Mouse (Mus musculus) cortical plate, adult 2 months (tissue): ENCODE results near the gene Aak1. TPM values are rescaled to one million over a fixed set of nuclear protein-coding genes. Genes with fewer than 3 reads are reported as not detected.
"Not testable (repeated sequence)": the region's sequence is repeated elsewhere in the genome, so short reads cannot be mapped to it uniquely, and the experiment has no call there.

Source experiments
- H3K27ac ChIP-seq: fragments of 200-500 bp; 2 replicates; pipeline ENCODE4 v1.5.1; 2012; ENCODE audit warnings: low read length, control low read depth, inconsistent platforms; ENCODE audit not compliant: insufficient read depth
- H3K4me1 ChIP-seq: fragments of 200-500 bp; 2 replicates; pipeline ENCODE4 v1.6.1; 2011; ENCODE audit warnings: low read length; ENCODE audit not compliant: control insufficient read depth, insufficient read depth
- H3K4me3 ChIP-seq: fragments of 200-500 bp; 2 replicates; pipeline ENCODE4 v1.5.1; 2011; ENCODE audit warnings: mild to moderate bottlenecking, low read length, control low read depth; ENCODE audit not compliant: insufficient read depth
- CTCF ChIP-seq: fragments of 200-500 bp; IDR thresholded peaks from 2 replicates; pipeline ENCODE4 v1.5.1; 2011; ENCODE audit warnings: mild to moderate bottlenecking, control low read depth, low read length; ENCODE audit not compliant: insufficient read depth; ENCODE audit errors: extremely low read depth
- POLR2A ChIP-seq: fragments of 200-500 bp; IDR thresholded peaks from 2 replicates; pipeline ENCODE4 v1.6.1; 2011; ENCODE audit warnings: mild to moderate bottlenecking, low read length, control low read depth; ENCODE audit not compliant: insufficient read depth; ENCODE audit errors: extremely low read depth
- polyA plus RNA-seq: library from polyadenylated mRNA; depleted of rRNA; stranded (reverse); fragments of >200 nt; gene quantifications from 2 replicates; pipeline ENCODE4 v1.2.3, GENCODE M21; 2012

Gene Aak1
- polyA plus RNA-seq, 1 experiment: 152 TPM

DNA sequence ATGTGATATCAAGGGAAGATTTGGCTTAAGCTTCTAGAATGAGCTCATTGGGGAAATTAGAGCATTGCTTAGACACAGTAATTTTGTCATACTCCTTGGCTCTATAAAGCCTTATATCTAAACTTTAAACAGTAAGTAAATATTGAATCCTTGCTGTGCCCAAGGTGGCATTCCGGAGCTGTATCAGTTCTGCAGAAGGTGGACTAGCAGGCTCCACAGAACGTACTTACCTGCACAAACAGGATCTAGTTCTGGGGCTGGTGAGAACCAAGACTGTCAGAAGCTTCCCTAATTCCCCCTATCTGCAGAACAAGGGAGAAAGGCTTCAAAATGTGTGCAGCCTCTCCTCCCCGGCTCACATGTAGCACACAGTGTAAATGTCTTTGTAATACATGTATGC lies 4.6 kb downstream of the Aak1 start:
- H3K27ac ChIP-seq: no peak overlapping the region
- TF ChIP-seq POLR2A: no peak
- no peak for TF ChIP-seq CTCF
- H3K4me1 ChIP-seq: peaks cover 21% of the 10 kb centered on the region
- H3K4me3 ChIP-seq: 0 out of 2 replicates have a peak overlapping the region, but pooled peaks have one; percentile 5

DNA sequence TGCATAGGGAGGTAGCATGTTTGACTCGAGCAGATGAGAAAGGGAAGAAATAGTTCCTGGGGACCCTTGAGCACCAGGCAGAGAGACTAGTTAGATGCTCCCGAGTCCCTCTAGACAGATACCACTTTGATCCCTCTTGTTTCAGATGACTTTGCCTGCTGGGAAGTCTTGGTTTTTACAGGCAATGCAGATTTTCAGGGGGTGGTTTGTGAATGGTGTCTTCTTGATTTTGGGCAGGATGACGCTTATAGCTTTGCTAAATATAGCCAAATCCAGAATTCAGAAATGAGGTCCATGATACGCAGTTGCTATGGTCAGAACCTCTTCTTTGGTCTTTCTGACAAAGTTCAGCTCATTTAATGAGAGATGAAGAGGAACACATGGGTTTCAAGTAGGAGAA lies 5.6 kb downstream of the Aak1 start:
- Histone ChIP-seq H3K4me3 (peak overlapping the region; percentile 4; the same call in 1 of the 2 replicates), H3K27ac (no peak overlapping the region), H3K4me1 (peaks cover 21% of the 10 kb centered on the region)
- TF ChIP-seq CTCF: no peak
- TF ChIP-seq POLR2A: no peak

DNA sequence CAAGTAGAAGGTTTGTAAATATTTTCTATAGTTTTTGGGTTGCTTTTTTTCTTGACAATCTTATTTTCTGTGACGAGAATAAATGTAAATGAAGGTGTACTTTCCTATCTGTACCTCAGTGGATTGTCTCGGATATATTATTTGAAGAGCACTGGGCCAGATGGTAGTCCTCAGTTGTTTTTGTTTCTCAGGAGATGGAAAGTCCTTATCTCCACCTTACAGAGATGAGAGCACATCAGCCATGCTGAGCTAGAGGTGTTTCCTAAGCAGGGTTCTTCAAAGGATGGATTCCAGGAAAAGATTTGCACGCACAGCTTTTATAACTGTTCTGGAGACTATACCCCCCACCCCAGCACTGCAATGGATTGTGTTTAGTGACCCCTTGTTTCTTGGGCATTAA lies 9.3 kb downstream of the Aak1 start:
- TF ChIP-seq POLR2A (no peak), CTCF (no peak)
- Histone ChIP-seq H3K27ac (no peak overlapping the region), H3K4me3 (no peak overlapping the region), H3K4me1 (peaks cover 17% of the 10 kb centered on the region)

DNA sequence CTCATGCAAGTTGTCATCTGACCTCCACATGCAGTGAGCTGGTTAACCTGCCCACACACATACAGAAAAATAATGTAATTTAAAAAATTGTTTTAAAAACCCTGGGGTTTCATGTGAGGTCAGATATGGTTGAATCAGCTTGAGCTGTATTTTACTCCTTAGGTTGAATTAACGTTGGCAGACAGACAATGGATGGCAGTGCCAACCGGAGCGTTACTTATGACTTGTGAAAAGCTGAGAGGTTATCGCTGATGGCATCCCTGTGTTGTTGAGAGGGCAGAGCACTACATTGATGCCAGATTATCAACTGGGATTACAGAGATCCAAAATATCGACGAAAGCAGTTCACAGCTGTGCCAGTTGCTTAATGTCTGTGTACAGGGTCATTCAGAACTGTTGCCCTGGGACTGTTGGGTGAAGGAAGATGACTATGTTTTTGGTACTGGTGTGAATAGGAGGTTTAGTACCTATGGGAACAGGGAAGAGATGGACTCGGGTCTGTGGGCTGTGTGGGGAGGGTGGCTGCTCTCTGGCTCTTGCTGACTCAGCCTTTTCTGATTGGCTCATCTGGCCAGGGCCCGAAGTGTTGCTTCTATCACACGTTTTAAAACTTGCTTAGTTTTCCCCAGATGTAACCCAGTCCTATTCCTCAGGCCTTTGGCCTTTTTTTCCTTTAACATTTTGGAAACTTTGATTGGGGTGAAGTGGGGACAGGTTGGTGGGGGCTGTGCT lies 11.6 kb downstream of the Aak1 start:
- no peak overlapping the region for H3K27ac ChIP-seq
- no peak for TF ChIP-seq POLR2A
- no peak overlapping the region for H3K4me3 ChIP-seq
- peaks cover 3% of the 10 kb centered on the region for H3K4me1 ChIP-seq

DNA sequence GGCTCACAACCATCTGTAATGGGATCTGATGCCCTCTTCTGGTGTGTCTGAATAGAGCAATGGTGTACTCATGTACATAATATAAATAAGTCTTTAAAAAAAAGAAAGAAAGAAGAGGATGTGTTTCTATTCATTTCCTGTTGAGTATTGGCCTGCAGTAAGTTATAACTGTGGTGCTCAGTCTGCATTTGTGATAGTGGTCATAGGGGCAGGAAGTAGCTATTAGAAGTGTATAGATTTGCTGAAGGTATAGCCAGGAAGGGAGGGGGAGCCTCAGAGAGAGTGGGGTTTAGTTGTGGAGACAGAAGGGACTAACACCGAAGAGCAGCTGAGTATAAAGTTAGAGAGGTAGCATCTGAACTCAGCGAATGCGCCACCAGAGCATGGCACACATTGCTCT lies 15.0 kb downstream of the Aak1 start:
- no peak for TF ChIP-seq POLR2A
- TF ChIP-seq CTCF: no peak
- Histone ChIP-seq H3K27ac (no peak overlapping the region), H3K4me3 (no peak overlapping the region), H3K4me1 (peaks cover 7% of the 10 kb centered on the region)

DNA sequence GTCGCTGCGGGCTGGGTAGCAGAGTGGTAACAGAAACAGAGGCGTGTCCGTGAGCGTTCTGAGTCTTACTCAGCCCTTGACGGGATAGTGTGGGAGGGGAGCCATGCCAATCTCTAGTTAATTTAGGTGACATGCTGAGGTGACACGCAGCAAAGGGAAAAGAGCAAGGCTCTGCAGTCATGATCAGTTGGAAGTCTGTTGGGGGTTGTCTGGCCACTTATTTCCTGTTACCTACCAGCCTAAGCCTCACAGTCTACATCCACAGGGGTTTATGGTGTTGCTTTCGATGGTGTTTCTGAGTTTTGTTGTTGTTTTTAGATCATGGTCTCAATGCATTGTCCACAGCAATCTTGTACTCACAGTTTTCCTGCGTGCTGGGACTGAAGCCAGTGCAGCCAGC lies 21.0 kb downstream of the Aak1 start:
- Histone ChIP-seq H3K4me3 (no peak overlapping the region), H3K4me1 (peaks cover 11% of the 10 kb centered on the region; the same call in 1 of the 2 replicates), H3K27ac (no peak overlapping the region)
- no peak for TF ChIP-seq CTCF
- no peak for TF ChIP-seq POLR2A

DNA sequence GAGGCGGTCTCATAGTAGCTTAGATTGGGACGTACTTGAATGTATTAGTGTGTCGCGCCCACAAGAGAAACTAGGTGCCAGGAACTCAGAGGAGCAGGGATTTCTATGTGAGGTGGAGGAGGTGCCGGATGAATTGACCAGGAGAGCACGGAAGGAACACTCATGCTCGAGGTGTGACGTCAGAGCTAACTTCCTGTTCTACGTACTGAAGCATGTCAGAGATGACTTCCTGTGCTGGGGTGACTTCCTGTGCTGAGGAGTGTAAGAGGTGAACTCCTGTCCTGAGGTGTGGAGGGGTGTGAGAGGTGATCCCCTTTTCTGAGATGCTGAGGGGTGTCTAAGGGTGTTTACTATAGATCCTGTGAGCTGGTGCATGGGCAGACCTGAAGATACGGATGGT lies 22.5 kb downstream of the Aak1 start:
- TF ChIP-seq CTCF (no peak), POLR2A (no peak)
- Histone ChIP-seq H3K4me1 (peaks cover 11% of the 10 kb centered on the region; the same call in 1 of the 2 replicates), H3K4me3 (no peak overlapping the region), H3K27ac (no peak overlapping the region)

DNA sequence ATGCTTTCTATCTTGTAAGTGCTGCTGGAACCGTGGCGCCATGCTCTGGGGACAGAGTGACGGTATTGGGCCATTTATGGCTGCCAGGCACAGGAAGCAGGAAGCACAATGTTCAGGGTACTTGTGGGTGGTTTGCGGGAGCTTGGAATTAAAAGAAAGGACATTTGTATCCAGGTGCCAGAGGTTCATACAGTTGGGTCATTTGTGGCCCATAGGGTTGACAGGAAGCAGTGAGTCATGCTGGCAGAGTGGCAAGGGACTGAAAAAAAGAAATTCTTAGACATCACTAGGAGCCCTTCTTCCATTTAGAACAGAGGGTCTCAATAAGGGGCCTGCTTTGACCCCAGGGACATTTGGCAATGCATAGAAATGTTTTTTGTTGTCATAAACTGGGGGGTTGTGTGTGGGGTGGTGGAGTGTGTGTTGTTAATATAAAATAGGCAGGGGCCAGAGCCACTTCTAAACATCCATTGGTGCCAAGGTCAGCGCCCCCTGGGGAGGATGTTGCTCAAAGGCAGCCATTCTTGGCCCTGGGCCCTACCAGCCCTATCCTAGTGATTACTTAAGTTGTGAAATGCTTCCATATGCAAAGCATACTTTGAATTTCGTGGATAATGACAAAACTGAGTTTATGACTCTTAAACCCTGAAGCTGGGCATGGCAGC lies 25.5 kb downstream of the Aak1 start:
- TF ChIP-seq POLR2A (no peak), CTCF (no peak)
- peaks cover 6% of the 10 kb centered on the region; the same call in 1 of the 2 replicates for H3K4me1 ChIP-seq
- H3K27ac ChIP-seq: no peak overlapping the region
- no peak overlapping the region for H3K4me3 ChIP-seq

DNA sequence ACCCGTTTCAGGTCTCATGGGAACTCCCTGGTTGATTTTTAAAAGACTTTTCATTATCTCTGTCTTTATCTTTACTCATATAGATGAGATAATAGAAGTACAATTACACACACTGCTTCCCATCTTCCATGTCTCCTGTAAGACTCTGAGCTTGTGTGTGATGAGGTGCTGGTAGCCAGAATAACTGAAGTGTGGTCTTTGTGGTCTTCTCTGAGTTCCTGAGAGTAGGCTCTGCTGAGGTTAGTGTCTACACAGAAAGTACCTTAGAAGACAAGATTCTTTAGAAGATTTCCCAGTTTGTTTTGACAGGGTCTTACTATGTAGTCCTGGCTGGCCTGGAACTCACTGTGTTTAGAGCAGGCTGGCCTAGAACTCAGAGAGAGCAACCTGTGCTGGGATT lies 27.1 kb downstream of the Aak1 start:
- H3K27ac ChIP-seq: no peak overlapping the region
- no peak overlapping the region for H3K4me3 ChIP-seq
- peaks cover 7% of the 10 kb centered on the region; the same call in 1 of the 2 replicates for H3K4me1 ChIP-seq
- TF ChIP-seq POLR2A: no peak
- TF ChIP-seq CTCF: no peak

DNA sequence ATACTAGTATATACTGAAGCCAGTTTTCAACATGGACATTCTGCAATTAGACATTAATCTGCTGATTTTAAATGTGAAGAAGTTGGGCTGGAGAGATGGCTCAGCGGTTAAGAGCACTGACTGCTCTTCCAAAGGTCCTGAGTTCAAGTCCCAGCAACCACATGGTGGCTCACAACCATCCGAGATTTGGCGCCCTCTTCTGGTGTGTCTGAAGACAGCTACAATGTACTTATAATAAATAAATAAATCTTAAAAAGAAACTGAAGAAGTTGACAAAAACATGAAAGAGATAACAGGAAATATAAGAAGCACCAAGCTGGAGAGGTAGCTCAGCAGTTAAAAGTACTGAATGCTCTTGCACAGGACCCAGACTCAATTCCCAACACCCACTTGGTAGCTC lies 29.3 kb downstream of the Aak1 start:
- H3K4me1 ChIP-seq, H3K4me3 ChIP-seq, H3K27ac ChIP-seq: not testable (repeated sequence)
